Mouse (Mus musculus): ENCODE measurements around the gene Plcl1.
"Not testable (repeated sequence)": the region's sequence is repeated elsewhere in the genome, so short reads cannot be mapped to it uniquely, and the experiment has no call there.

DNA sequence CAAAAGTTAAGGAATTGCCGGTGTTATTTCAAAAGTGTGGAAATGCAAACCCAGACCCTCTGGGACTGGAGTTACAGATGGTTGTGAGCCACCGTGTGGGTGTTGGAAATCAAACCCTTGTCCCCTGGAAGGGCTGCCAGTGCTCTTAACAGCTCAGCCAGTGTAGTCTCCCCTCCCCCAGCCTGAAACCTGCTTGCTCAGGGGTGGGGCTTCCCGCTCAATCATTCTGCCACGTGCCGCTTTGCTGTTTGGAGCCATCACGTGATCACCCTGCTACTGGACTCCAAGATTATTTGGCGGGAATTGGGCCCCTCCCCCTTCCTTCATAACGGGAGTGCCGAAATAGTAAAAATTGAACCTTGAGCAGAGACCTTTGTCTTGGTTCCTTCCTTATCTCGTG lies 81.7 kb downstream of the Plcl1 start:
- TF ChIP-seq MYOD1 (IDR thresholded peaks at IDR 0.05; ENCODE audit: control insufficient read depth, insufficient read length, low read depth); USF1 (IDR thresholded peaks at IDR 0.05; ENCODE audit: low read depth); CTCF (IDR thresholded peaks at IDR 0.05; ENCODE audit: control insufficient read depth, insufficient read depth, insufficient read length); FOSL1 (IDR thresholded peaks at IDR 0.05; ENCODE audit: insufficient read depth, low read length, poor library complexity, severe bottlenecking); CEBPB (IDR thresholded peaks at IDR 0.05; ENCODE audit: low read depth): not testable (repeated sequence)
